Mouse (Mus musculus) hindbrain, embryonic 14.5 days (tissue): Measurements from ENCODE around the gene Uqcrq. TPM values are rescaled to one million over a fixed set of nuclear protein-coding genes. Genes with fewer than 3 reads are reported as not detected.
A peak's percentile ranks its signal among the peaks of the same experiment; 100 is the strongest.

Experiments used
- ATAC-seq: fragments of 200-750 bp; cut with Nextera tagmentation; 2 replicates; pipeline ENCODE4 v1.8.0; 2017; ENCODE audit warnings: moderate number of reproducible peaks, mild to moderate bottlenecking, moderate TSS enrichment, moderate library complexity; ENCODE audit not compliant: low FRiP score
- DNase-seq: peaks from one replicate; pipeline ENCODE4 v3.0.0-alpha.2; 2015; ENCODE audit warnings: low spot score
- H3K27ac ChIP-seq: fragments of 300-500 bp; sonication (generic); 2 replicates; pipeline ENCODE4 v1.5.1; 2014; ENCODE audit warnings: mild to moderate bottlenecking, moderate library complexity
- H3K27me3 ChIP-seq: fragments of 300-500 bp; sonication (generic); 2 replicates; pipeline ENCODE4 v1.6.1; 2014; ENCODE audit warnings: mild to moderate bottlenecking, low read length, mixed read lengths; ENCODE audit not compliant: control insufficient read depth, insufficient read depth
- H3K36me3 ChIP-seq: fragments of 300-500 bp; sonication (generic); replicated peaks from 2 replicates; pipeline ENCODE4 v1.6.1; 2014; ENCODE audit not compliant: control insufficient read depth, insufficient read depth
- H3K4me1 ChIP-seq: fragments of 300-500 bp; sonication (generic); replicated peaks from 2 replicates; pipeline ENCODE4 v1.6.1; 2014; ENCODE audit warnings: antibody characterized with exemption, low read length, mixed read lengths; ENCODE audit not compliant: control insufficient read depth, insufficient read depth
- H3K4me2 ChIP-seq: fragments of 300-500 bp; sonication (generic); replicated peaks from 2 replicates; pipeline ENCODE4 v1.6.1; 2014; ENCODE audit warnings: mild to moderate bottlenecking, moderate library complexity
- H3K4me3 ChIP-seq: fragments of 300-500 bp; sonication (generic); replicated peaks from 2 replicates; pipeline ENCODE4 v1.5.1; 2014; ENCODE audit warnings: mild to moderate bottlenecking, low read length
- H3K9ac ChIP-seq: fragments of 300-500 bp; sonication (generic); 2 replicates; pipeline ENCODE4 v1.6.1; 2014
- H3K9me3 ChIP-seq: fragments of 300-500 bp; sonication (generic); 2 replicates; pipeline ENCODE4 v1.6.1; 2016; ENCODE audit warnings: low read length; ENCODE audit not compliant: control insufficient read depth
- WGBS: fragments of 180-500 bp; shearing (Covaris S2); extraction: QIAGEN DNeasy Blood & Tissue Kit; methylation state at CpG from one replicate; pipeline ENCODE4 v1.1.7; 2014; 5-methylcytosine and 5-hydroxymethylcytosine counted together
- polyA plus RNA-seq: library from polyadenylated mRNA; unstranded; fragments of >200 nt; fragmentation: Nextera tagmentation; extraction: Ambion mirVana; gene quantifications from 2 replicates; pipeline ENCODE4 v1.2.1, GENCODE M21; 2014

The Uqcrq gene
- polyA plus RNA-seq, 1 experiment from 2014 or later: 866 TPM

DNA sequence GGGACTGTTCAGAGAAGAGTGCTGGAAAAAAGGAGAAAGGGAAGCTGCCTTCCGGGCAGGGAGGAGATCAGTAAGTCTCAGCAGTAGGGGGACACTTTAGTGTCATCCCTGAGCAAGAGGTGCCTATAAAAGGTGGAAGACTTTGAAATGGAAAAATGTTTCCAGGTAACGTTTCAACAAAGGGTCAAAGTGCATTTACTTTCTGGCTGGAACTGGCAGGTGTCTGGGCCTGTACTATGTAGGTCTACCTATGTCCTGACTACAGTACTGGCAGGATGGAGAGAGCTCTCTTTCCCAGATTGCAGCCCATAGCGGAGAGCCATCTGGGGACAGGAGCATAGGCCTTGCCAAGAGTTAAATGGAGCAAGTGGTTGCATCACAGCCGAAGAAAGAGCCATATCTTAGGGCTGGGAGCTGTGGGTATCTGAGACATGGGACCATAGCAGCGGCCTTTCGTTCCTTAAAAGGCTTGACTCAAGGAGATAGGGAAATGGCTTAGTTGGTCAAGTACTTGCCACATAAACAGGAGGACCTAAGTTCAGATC lies 4.8 kb downstream of the Uqcrq start:
- Histone ChIP-seq H3K4me2 (no peak overlapping the region), H3K9me3 (no peaks in the 10 kb centered on the region), H3K36me3 (peaks cover 24% of the 10 kb centered on the region), H3K27me3 (no peaks in the 10 kb centered on the region), H3K4me1 (peaks cover 9% of the 10 kb centered on the region), H3K27ac (no peak overlapping the region), H3K9ac (no peak overlapping the region), H3K4me3 (no peak overlapping the region)
- no peak for ATAC-seq
- DNase-seq: no peak
- WGBS: 91% methylated on average over 6 of the region's 6 CpGs

DNA sequence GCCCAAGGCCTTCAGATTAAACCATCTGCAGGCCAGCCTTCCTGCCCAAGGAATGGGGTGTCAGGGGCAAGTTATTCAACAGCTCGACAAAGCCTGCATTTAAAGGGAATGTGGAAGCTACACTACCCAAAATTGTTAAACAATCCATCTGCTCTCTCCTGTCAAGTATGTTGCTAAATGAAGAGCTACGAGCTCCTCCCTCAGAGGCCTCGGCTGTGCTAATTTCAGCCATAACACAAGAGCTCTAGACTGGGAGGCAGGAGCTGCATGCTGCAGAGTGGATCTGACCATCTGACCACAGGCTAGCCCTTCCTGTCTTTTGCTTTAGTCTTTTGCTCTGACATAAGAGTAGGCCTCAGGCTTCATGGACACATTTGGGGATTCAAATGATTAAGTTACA lies 5.4 kb downstream of the Uqcrq start:
- Histone ChIP-seq H3K27me3 (no peaks in the 10 kb centered on the region), H3K4me3 (no peak overlapping the region), H3K4me2 (no peak overlapping the region), H3K36me3 (peaks cover 27% of the 10 kb centered on the region), H3K27ac (no peak overlapping the region), H3K4me1 (peaks cover 9% of the 10 kb centered on the region), H3K9me3 (no peaks in the 10 kb centered on the region), H3K9ac (no peak overlapping the region)
- ATAC-seq (no peak), DNase-seq (no peak)
- 75% methylated on average over 3 of the region's 3 CpGs for WGBS

DNA sequence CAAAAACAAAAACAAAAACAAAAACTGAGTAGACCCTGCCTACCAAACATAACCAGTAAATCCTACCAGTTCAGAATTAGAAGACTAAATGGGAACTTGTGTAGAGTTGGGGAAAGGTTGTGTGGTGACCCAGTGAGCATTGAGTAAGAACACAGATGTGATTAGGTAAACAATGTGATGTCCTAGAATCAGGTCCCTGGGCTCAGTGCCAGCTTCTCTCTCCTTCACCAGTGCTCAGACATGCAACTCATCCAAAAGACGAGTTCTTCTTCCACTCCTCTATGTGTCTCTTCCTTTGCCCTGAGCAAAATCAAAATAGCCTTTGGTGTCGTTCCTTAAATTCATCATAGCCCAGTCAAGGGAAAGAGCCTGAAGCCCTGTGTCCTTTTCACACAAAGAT lies 5.8 kb downstream of the Uqcrq start:
- Histone ChIP-seq H3K9ac (no peak overlapping the region), H3K27me3 (no peaks in the 10 kb centered on the region), H3K27ac (no peak overlapping the region), H3K9me3 (no peaks in the 10 kb centered on the region), H3K4me1 (peaks cover 6% of the 10 kb centered on the region), H3K36me3 (peaks cover 31% of the 10 kb centered on the region), H3K4me2 (no peak overlapping the region), H3K4me3 (no peak overlapping the region)
- 60% methylated on average over 2 of the region's 2 CpGs for WGBS
- ATAC-seq: no peak
- no peak for DNase-seq

DNA sequence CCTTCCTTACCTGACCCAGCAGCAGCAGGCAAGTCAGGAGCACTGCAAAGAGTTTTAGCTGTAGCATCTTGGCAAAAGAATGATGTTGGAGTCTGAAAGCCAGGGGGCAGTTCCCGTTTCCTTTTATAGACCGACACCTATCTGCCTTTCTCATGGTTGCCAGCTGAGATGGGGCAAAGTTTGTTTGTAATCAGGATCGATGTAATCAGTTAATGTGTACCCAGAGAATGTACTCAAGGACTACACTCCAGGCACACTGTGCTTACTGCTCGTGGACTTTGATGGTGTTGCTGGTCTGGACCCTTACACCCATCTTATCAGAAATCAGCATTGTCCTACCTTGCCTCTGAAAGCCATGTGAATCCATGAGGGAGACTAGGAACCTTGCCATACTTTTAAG lies 7.6 kb downstream of the Uqcrq start, which contains the start of gene Leap2:
TSS of gene Leap2 (minus strand) at position 135 of the 400 bp plus-strand sequence.
- ATAC-seq (no peak), DNase-seq (no peak)
- H3K27me3 ChIP-seq: no peaks in the 10 kb centered on the region
- H3K36me3 ChIP-seq: peaks cover 40% of the 10 kb centered on the region
- no peak within 1 kb of the TSS for H3K4me3 ChIP-seq
- H3K4me1 ChIP-seq: no peaks in the 10 kb centered on the region
- H3K27ac ChIP-seq: no peak within 1 kb of the TSS
- H3K4me2 ChIP-seq: no peak within 1 kb of the TSS
- H3K9ac ChIP-seq: no peak within 1 kb of the TSS
- WGBS: 94% methylated on average over 4 of the region's 4 CpGs
- H3K9me3 ChIP-seq: no peaks in the 10 kb centered on the region

DNA sequence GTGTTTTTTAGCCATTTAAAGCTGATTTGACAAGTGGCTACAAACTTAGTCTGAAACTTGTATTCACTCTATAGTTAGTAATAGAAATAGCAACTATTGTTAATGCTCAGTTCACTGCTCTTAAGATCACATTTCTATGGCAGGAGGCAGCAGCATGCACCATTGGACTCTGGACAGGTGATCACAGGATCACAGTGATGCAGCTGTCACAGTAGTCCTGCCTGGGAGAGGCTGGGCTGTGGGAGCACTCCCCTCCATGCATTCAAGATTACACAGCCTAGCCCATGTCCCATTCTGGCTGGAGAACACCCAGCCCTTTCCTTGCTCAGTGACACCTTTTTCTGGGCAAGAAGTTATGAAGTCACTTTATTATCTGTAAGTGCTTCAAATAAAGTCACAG lies 12.6 kb downstream of the Uqcrq start:
- Histone ChIP-seq H3K9me3 (no peaks in the 10 kb centered on the region), H3K27me3 (no peaks in the 10 kb centered on the region), H3K27ac (no peak overlapping the region), H3K4me2 (no peak overlapping the region), H3K4me1 (no peaks in the 10 kb centered on the region), H3K36me3 (peaks cover 82% of the 10 kb centered on the region), H3K4me3 (no peak overlapping the region), H3K9ac (no peak overlapping the region)
- DNase-seq (no peak), ATAC-seq (no peak)

DNA sequence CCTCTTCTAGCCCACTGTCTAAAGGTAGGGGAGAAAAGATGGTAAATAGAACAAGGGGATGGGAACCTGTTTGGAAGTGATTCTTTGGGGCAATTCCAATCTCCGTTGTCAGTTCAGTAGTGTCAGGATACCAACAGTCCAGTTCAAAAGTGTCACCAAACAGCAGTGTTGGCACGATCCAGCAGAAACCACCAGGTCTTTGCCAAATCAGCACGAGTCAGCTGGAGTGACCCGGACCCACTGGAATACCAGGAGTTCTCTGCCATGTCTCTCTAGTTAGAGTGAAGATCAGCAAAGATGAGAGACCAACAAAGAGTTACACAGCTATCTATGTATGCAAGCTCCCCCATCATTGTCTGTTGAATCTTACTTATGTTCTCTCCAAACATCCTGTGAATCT lies 16.8 kb downstream of the Uqcrq start:
- Histone ChIP-seq H3K36me3 (peaks cover 98% of the 10 kb centered on the region), H3K9ac (no peak overlapping the region), H3K4me2 (no peak overlapping the region), H3K27me3 (no peaks in the 10 kb centered on the region), H3K4me1 (no peaks in the 10 kb centered on the region), H3K27ac (no peak overlapping the region), H3K4me3 (no peak overlapping the region), H3K9me3 (no peaks in the 10 kb centered on the region)
- 96% methylated on average over 4 of the region's 4 CpGs for WGBS
- ATAC-seq: no peak
- DNase-seq: no peak

DNA sequence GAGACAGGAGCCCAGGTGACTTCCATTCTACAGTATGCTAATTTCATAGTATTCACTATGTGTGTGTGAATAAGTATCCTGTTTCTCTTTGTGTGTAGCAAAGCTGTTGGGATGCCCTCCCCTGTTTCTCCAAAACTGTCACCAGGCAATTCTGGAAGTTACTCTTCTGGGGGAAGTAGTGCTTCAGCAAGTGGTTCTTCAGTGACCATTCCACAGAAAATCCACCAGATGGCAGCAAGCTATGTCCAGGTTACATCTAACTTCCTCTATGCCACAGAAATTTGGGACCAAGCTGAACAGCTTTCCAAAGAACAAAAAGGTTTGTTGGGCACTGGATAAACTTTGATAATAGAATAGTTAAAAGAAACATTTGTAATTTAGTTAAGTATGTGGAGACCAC lies 18.9 kb downstream of the Uqcrq start:
- H3K9me3 ChIP-seq: no peaks in the 10 kb centered on the region
- DNase-seq (peak; percentile 66), ATAC-seq (no peak)
- H3K9ac ChIP-seq: no peak overlapping the region
- H3K4me1 ChIP-seq: no peaks in the 10 kb centered on the region
- H3K27ac ChIP-seq: no peak overlapping the region
- H3K27me3 ChIP-seq: no peaks in the 10 kb centered on the region
- H3K36me3 ChIP-seq: peaks cover 99% of the 10 kb centered on the region
- H3K4me3 ChIP-seq: no peak overlapping the region
- H3K4me2 ChIP-seq: no peak overlapping the region

DNA sequence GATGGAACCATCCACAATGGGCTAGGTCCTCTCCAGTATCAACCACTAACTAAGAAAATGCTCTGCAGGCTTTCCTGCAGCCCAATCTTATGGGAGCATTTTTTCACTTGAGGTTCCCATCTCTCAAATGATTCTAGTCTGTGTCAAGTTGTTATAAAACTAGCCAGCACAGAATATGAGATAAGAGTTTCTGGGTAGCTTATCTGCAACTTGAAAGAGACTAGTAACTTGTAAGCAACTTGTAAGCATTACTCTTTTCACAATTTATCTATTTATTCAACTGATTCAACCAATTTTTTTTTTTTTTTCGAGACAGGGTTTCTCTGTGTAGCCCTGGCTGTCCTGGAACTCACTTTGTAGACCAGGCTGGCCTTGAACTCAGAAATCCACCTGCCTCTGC lies 27.0 kb downstream of the Uqcrq start:
- no peak overlapping the region for H3K9ac ChIP-seq
- ATAC-seq (no peak), DNase-seq (no peak)
- H3K36me3 ChIP-seq: peaks cover 95% of the 10 kb centered on the region
- H3K4me2 ChIP-seq: no peak overlapping the region
- no peaks in the 10 kb centered on the region for H3K9me3 ChIP-seq
- H3K27ac ChIP-seq: no peak overlapping the region
- no peak overlapping the region for H3K4me3 ChIP-seq
- no peaks in the 10 kb centered on the region for H3K27me3 ChIP-seq
- H3K4me1 ChIP-seq: no peaks in the 10 kb centered on the region
- 100% methylated on average over 1 of the region's 1 CpGs for WGBS

DNA sequence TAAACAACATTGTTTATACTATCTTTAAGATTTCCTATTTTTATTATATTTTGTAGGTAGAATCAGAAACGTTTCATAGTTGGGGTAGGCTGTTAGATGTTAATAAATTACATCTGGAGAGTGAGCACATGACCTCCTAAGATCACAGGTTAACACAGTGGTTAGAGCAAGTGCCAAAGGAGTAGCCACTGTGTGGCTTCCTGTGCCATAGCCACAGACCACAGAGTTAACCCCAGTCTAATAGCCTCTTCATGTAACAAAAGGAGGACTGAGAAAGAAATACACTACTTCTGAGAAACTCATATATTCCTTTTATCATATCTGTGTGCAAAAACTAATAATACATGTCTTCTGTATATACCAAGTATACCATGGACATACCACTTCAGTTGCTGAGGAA lies 36.8 kb downstream of the Uqcrq start:
- 95% methylated on average over 1 of the region's 1 CpGs for WGBS
- Histone ChIP-seq H3K9ac (no peak overlapping the region), H3K27me3 (no peaks in the 10 kb centered on the region), H3K9me3 (no peaks in the 10 kb centered on the region), H3K4me3 (no peak overlapping the region), H3K4me2 (no peak overlapping the region), H3K36me3 (peaks cover 74% of the 10 kb centered on the region), H3K4me1 (no peaks in the 10 kb centered on the region), H3K27ac (no peak overlapping the region)
- no peak for DNase-seq
- no peak for ATAC-seq

DNA sequence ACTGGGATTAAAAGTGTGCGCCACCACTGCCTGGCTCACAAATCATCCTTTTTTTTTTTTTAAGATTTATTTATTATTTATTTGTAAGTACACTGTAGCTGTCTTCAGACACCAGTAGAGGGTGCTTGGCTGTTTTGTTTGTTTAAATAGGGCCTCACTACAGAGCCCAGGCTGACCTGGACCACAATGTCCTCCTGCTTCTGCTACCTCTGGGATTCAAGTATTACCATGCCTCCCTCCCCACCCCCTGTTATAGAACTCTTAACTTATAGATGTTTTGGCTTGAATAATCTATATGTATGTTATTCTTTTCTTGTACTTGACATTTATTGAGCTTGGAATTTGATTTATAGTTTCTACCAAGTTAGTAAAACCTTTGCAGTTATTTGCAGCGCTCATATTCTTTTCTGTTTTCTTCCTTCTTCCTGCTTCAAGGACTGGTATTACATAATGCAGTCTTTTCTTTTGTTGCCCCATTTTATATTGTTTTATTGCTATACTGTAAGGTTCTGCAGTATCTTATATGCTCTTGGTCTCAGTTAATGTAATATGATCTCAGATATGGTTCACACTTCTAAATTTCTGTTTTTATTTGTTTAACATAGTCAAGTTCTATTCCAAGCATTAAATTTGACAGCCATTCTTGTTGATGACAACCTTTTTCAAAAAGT lies 46.7 kb downstream of the Uqcrq start:
- Histone ChIP-seq H3K4me1 (no peaks in the 10 kb centered on the region), H3K27ac (no peak overlapping the region), H3K4me3 (no peak overlapping the region), H3K36me3 (peaks cover 52% of the 10 kb centered on the region), H3K9ac (no peak overlapping the region), H3K9me3 (no peaks in the 10 kb centered on the region), H3K4me2 (no peak overlapping the region), H3K27me3 (no peaks in the 10 kb centered on the region)
- no peak for ATAC-seq
- 96% methylated on average over 2 of the region's 2 CpGs for WGBS
- no peak for DNase-seq
